Comparison of ENCODE assay signal across 30 mouse cellular contexts in genomic region chr16:74379458-74379857, GRCm38 (mm10). TPM values are rescaled to one million over a fixed set of nuclear protein-coding genes. Genes with fewer than 3 reads are reported as not detected.
"Had no signal": no experiment of that assay in that cellular context is flagged by ENCODE, and none has a peak within 500 bp of the region (broad histone marks: within the 10 kb centered on the region; RNA-seq: fewer than 3 reads in every experiment).

No protein-coding gene starts in this region.

- H3K4me3 ChIP-seq: embryonic facial prominence, embryonic 10.5 days; embryonic facial prominence, embryonic 12.5 days; embryonic facial prominence, embryonic 13.5 days; embryonic facial prominence, embryonic 15.5 days; erythroblast, embryonic 14.5 days; forebrain, embryonic 10.5 days; forebrain, embryonic 12.5 days; forebrain, embryonic 13.5 days; forebrain, embryonic 15.5 days; gastrocnemius, adult 2 months had no signal

- H3K27me3 ChIP-seq: embryonic facial prominence, embryonic 12.5 days; embryonic facial prominence, embryonic 13.5 days; embryonic facial prominence, embryonic 15.5 days; forebrain, embryonic 12.5 days; forebrain, embryonic 13.5 days; forebrain, embryonic 15.5 days had no signal

- H3K9me3 ChIP-seq: embryonic facial prominence, embryonic 10.5 days; embryonic facial prominence, embryonic 12.5 days; embryonic facial prominence, embryonic 13.5 days; embryonic facial prominence, embryonic 15.5 days; forebrain, embryonic 10.5 days; forebrain, embryonic 12.5 days; forebrain, embryonic 13.5 days; forebrain, embryonic 15.5 days had no signal

- DNase-seq: cerebellum, adult 2 months; cerebellum, adult 8-10 months; cerebellum, adult 9-10 months; cerebellum, adult 9-11 months; cerebellum, postnatal 10 days; cerebellum, postnatal 14 days; cerebellum, postnatal 25 days; cerebellum, postnatal 36 days; embryo, embryonic 11 days; forebrain, postnatal 0 days; gastrocnemius, adult 2 months; gastrocnemius, postnatal 10 days; gastrocnemius, postnatal 14 days; gastrocnemius, postnatal 25 days; gastrocnemius, postnatal 36 days; heart, adult 11 months; heart, adult 18-20 months had no signal

- H3K27ac ChIP-seq: embryonic facial prominence, embryonic 10.5 days; embryonic facial prominence, embryonic 12.5 days; embryonic facial prominence, embryonic 13.5 days; embryonic facial prominence, embryonic 15.5 days; forebrain, embryonic 10.5 days; forebrain, embryonic 12.5 days; forebrain, embryonic 13.5 days; forebrain, embryonic 15.5 days; gastrocnemius, adult 2 months had no signal

- H3K4me2 ChIP-seq: embryonic facial prominence, embryonic 12.5 days; embryonic facial prominence, embryonic 13.5 days; embryonic facial prominence, embryonic 15.5 days; forebrain, embryonic 12.5 days; forebrain, embryonic 13.5 days; forebrain, embryonic 15.5 days had no signal

- H3K4me1 ChIP-seq: embryonic facial prominence, embryonic 12.5 days; embryonic facial prominence, embryonic 13.5 days; embryonic facial prominence, embryonic 15.5 days had no signal

- ATAC-seq: forebrain, embryonic 13.5 days; forebrain, embryonic 14.5 days; forebrain, embryonic 15.5 days; forebrain, embryonic 16.5 days; forebrain, postnatal 0 days had no signal

- H3K9ac ChIP-seq: embryonic facial prominence, embryonic 12.5 days; embryonic facial prominence, embryonic 13.5 days; embryonic facial prominence, embryonic 15.5 days; forebrain, embryonic 12.5 days; forebrain, embryonic 13.5 days; forebrain, embryonic 15.5 days; forebrain, postnatal 0 days had no signal

- H3K36me3 ChIP-seq: embryonic facial prominence, embryonic 10.5 days; embryonic facial prominence, embryonic 12.5 days; embryonic facial prominence, embryonic 13.5 days; embryonic facial prominence, embryonic 15.5 days; forebrain, embryonic 10.5 days; forebrain, embryonic 12.5 days; forebrain, embryonic 15.5 days had no signal

RNA-seq across cellular contexts. Expression of gene Robo2, which starts 32.2 kb away (rescaled TPM):
- total RNA-seq: common myeloid progenitor, adult 5-6 weeks; granulocyte monocyte progenitor cell, adult 5-6 weeks had no signal
- polyA plus RNA-seq: erythroblast, embryonic 14.5 days had no signal
